Mouse (Mus musculus) forebrain, embryonic 16.5 days (tissue): ENCODE data around the gene Nudt16l1. TPM values are rescaled to one million over a fixed set of nuclear protein-coding genes. Genes with fewer than 3 reads are reported as not detected.

Experiments
- ATAC-seq: fragments of 200-750 bp; cut with Nextera tagmentation; 2 replicates; pipeline ENCODE4 v1.8.0; 2017; ENCODE audit warnings: mild to moderate bottlenecking, moderate library complexity
- H3K27ac ChIP-seq: fragments of 300-500 bp; sonication (generic); 2 replicates; pipeline ENCODE4 v1.5.1; 2014; ENCODE audit warnings: low read length, control low read depth
- H3K27me3 ChIP-seq: fragments of 300-500 bp; sonication (generic); replicated peaks from 2 replicates; pipeline ENCODE4 v1.6.1; 2014; ENCODE audit warnings: low read length; ENCODE audit not compliant: control insufficient read depth, insufficient read depth
- H3K36me3 ChIP-seq: fragments of 300-500 bp; sonication (generic); 2 replicates; pipeline ENCODE4 v1.6.1; 2014; ENCODE audit not compliant: control insufficient read depth, insufficient read depth
- H3K4me1 ChIP-seq: fragments of 300-500 bp; sonication (generic); replicated peaks from 2 replicates; pipeline ENCODE4 v1.6.1; 2014; ENCODE audit warnings: low read length; ENCODE audit not compliant: control insufficient read depth, insufficient read depth
- H3K4me2 ChIP-seq: fragments of 300-500 bp; sonication (generic); 2 replicates; pipeline ENCODE4 v1.6.1; 2014; ENCODE audit warnings: mild to moderate bottlenecking, low read length, control low read depth
- H3K4me3 ChIP-seq: fragments of 300-500 bp; sonication (generic); replicated peaks from 2 replicates; pipeline ENCODE4 v1.5.1; 2014; ENCODE audit warnings: mild to moderate bottlenecking, low read length, control low read depth
- H3K9ac ChIP-seq: fragments of 300-500 bp; sonication (generic); replicated peaks from 2 replicates; pipeline ENCODE4 v1.6.1; 2014; ENCODE audit warnings: low read depth, low read length, control low read depth
- H3K9me3 ChIP-seq: fragments of 300-500 bp; sonication (generic); 2 replicates; pipeline ENCODE4 v1.6.1; 2016; ENCODE audit warnings: low read length; ENCODE audit not compliant: control insufficient read depth
- WGBS: fragments of 180-500 bp; shearing (Covaris S2); extraction: QIAGEN DNeasy Blood & Tissue Kit; methylation state at CpG from one replicate; pipeline ENCODE4 v1.1.7; 2014; 5-methylcytosine and 5-hydroxymethylcytosine counted together
- polyA plus RNA-seq: library from polyadenylated mRNA; unstranded; fragments of >200 nt; fragmentation: Nextera tagmentation; extraction: Ambion mirVana; gene quantifications from 2 replicates; pipeline ENCODE4 v1.2.1, GENCODE M21; 2015

Gene Nudt16l1
- polyA plus RNA-seq: 139 and 148 TPM in 2 replicates

- WGBS: 3% methylated on average over 2 of the region's 2 CpGs
- H3K4me2 ChIP-seq: peak within 1 kb of the TSS; percentile 90
- peaks cover 23% of the 10 kb centered on the region for H3K36me3 ChIP-seq
Measured at GRCm38 (mm10) chr16:4938461-4938860, at the start of gene Nudt16l1. Gene Nudt16l1, plus strand, starts transcription at chr16:4938761.

GRCm38 (mm10) chr16:4890201-4890709, 48.3 kb upstream of the Nudt16l1 start:
- Histone ChIP-seq H3K4me2 (no peak overlapping the region), H3K27ac (no peak overlapping the region), H3K36me3 (no peaks in the 10 kb centered on the region), H3K27me3 (no peaks in the 10 kb centered on the region), H3K4me3 (no peak overlapping the region), H3K9me3 (no peaks in the 10 kb centered on the region), H3K4me1 (peaks cover 21% of the 10 kb centered on the region), H3K9ac (no peak overlapping the region)
- no peak for ATAC-seq
- WGBS: 76% methylated on average over 4 of the region's 4 CpGs

More at GRCm38 (mm10) chr16:4938461-4938860, at the start of gene Nudt16l1:
- no peak for ATAC-seq
- peaks cover 16% of the 10 kb centered on the region for H3K4me1 ChIP-seq
- no peaks in the 10 kb centered on the region for H3K9me3 ChIP-seq
- no peaks in the 10 kb centered on the region for H3K27me3 ChIP-seq
- peak within 1 kb of the TSS; percentile 90 for H3K4me3 ChIP-seq
- peak within 1 kb of the TSS; percentile 91 for H3K9ac ChIP-seq
- peak within 1 kb of the TSS; percentile 65 for H3K27ac ChIP-seq

DNA sequence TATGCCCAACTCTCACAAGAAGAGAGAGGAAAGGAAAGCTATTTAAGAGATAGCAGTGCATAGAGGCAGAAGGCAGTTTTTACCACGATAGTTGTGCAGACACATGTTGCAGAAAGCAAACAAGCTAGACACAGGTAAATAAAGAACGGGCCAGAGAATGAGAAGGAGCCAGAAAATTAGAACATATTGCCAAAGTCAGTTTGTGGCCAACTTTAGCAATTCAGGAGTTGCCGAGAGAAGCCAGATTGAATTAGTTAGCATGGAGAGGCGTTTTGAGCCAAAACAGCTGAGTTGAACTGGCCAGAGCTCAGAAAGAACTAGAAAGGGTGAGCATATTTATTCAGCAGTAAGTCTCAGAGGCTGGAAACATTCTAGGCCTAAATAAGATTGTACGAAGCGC, 46.4 kb upstream of the Nudt16l1 start:
- Histone ChIP-seq H3K27ac (no peak overlapping the region), H3K4me2 (no peak overlapping the region), H3K4me1 (peaks cover 14% of the 10 kb centered on the region), H3K9ac (no peak overlapping the region), H3K4me3 (no peak overlapping the region), H3K27me3 (no peaks in the 10 kb centered on the region), H3K9me3 (no peaks in the 10 kb centered on the region), H3K36me3 (no peaks in the 10 kb centered on the region)
- 77% methylated on average over 6 of the region's 6 CpGs for WGBS
- no peak for ATAC-seq

GRCm38 (mm10) chr16:4894201-4894908, 44.2 kb upstream of the Nudt16l1 start:
- 90% methylated on average over 7 of the region's 7 CpGs for WGBS
- H3K36me3 ChIP-seq: no peaks in the 10 kb centered on the region
- H3K9ac ChIP-seq: no peak overlapping the region
- no peak overlapping the region for H3K4me2 ChIP-seq
- no peak overlapping the region for H3K27ac ChIP-seq
- no peaks in the 10 kb centered on the region for H3K9me3 ChIP-seq
- H3K27me3 ChIP-seq: no peaks in the 10 kb centered on the region
- H3K4me3 ChIP-seq: no peak overlapping the region
- no peak for ATAC-seq
- 0 out of 2 replicates have a peak, but pooled peaks cover 2% of the 10 kb centered on the region for H3K4me1 ChIP-seq

GRCm38 (mm10) chr16:4896249-4897027, 42.1 kb upstream of the Nudt16l1 start:
- H3K9me3 ChIP-seq: no peaks in the 10 kb centered on the region
- WGBS: 75% methylated on average over 5 of the region's 5 CpGs
- H3K9ac ChIP-seq: no peak overlapping the region
- ATAC-seq: no peak
- no peaks in the 10 kb centered on the region for H3K4me1 ChIP-seq
- H3K36me3 ChIP-seq: no peaks in the 10 kb centered on the region
- H3K4me2 ChIP-seq: no peak overlapping the region
- no peak overlapping the region for H3K27ac ChIP-seq
- H3K4me3 ChIP-seq: no peak overlapping the region
- H3K27me3 ChIP-seq: no peaks in the 10 kb centered on the region

- Histone ChIP-seq H3K4me1 (no peaks in the 10 kb centered on the region), H3K4me3 (no peak overlapping the region), H3K9ac (no peak overlapping the region), H3K27ac (no peak overlapping the region), H3K36me3 (no peaks in the 10 kb centered on the region), H3K27me3 (no peaks in the 10 kb centered on the region), H3K4me2 (no peak overlapping the region), H3K9me3 (no peaks in the 10 kb centered on the region)
- ATAC-seq: no peak
- WGBS: 53% methylated on average over 7 of the region's 7 CpGs
Measured at GRCm38 (mm10) chr16:4897146-4897730, 41.3 kb upstream of the Nudt16l1 start.

GRCm38 (mm10) chr16:4898881-4899280, 39.7 kb upstream of the Nudt16l1 start:
- no peaks in the 10 kb centered on the region for H3K4me1 ChIP-seq
- no peaks in the 10 kb centered on the region for H3K9me3 ChIP-seq
- H3K4me2 ChIP-seq: no peak overlapping the region
- ATAC-seq: no peak
- 84% methylated on average over 6 of the region's 6 CpGs for WGBS
- H3K9ac ChIP-seq: no peak overlapping the region
- H3K27me3 ChIP-seq: no peaks in the 10 kb centered on the region
- no peaks in the 10 kb centered on the region for H3K36me3 ChIP-seq
- no peak overlapping the region for H3K4me3 ChIP-seq
- no peak overlapping the region for H3K27ac ChIP-seq

DNA sequence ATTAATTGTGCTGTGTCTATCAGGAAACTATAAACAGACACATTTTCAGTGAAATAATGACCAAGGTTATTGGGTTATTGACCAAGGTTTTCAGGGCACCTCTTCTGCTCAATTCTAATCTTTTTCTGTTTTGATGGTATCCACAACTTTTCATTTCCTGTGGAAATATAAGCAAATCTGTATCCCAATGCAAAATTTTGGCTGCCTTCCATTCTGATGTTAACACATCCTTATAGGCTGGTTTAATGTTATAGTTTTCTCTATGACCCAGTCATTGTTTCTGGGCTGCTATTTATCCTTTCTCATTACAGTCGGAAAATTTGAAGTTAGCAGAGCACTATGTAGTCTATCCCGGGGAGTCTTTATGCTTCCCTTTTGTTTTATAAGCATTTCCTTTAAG, 38.9 kb upstream of the Nudt16l1 start:
- Histone ChIP-seq H3K36me3 (no peaks in the 10 kb centered on the region), H3K27ac (no peak overlapping the region), H3K4me2 (no peak overlapping the region), H3K9me3 (no peaks in the 10 kb centered on the region), H3K9ac (no peak overlapping the region), H3K27me3 (no peaks in the 10 kb centered on the region), H3K4me1 (no peaks in the 10 kb centered on the region), H3K4me3 (no peak overlapping the region)
- no peak for ATAC-seq
- WGBS: 68% methylated on average over 2 of the region's 2 CpGs

DNA sequence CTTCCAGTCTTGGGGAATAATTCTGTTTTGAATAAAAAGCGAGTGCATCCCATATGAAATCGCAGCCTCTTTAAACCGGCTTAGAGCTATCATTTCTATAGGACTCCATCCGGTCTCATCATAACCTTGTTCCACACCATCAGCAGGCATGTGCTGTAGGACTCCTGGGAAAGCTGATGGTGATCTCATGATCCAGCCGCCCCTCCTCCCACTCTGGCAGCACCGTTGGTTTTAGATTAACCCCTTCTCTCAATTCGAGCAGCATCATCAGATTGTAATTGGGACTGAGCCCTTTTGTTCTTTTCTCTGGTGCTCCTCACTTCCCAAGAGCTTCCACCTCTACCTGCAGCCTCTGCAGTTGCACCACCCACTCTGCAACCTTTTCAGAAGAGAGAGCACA, 37.4 kb upstream of the Nudt16l1 start:
- Histone ChIP-seq H3K4me2 (no peak overlapping the region), H3K9ac (no peak overlapping the region), H3K4me3 (no peak overlapping the region), H3K27me3 (no peaks in the 10 kb centered on the region), H3K27ac (no peak overlapping the region), H3K4me1 (no peaks in the 10 kb centered on the region), H3K36me3 (no peaks in the 10 kb centered on the region), H3K9me3 (no peaks in the 10 kb centered on the region)
- 62% methylated on average over 7 of the region's 7 CpGs for WGBS
- ATAC-seq: no peak
